Mouse (Mus musculus) hindbrain, embryonic 13.5 days (tissue): ENCODE measurements around the gene Gab2. TPM values are rescaled to one million over a fixed set of nuclear protein-coding genes. Genes with fewer than 3 reads are reported as not detected.

Experiments used
- ATAC-seq: fragments of 200-750 bp; cut with Nextera tagmentation; 2 replicates; pipeline ENCODE4 v1.8.0; 2017; ENCODE audit warnings: moderate TSS enrichment; ENCODE audit not compliant: low FRiP score
- H3K27ac ChIP-seq: fragments of 300-500 bp; sonication (generic); 2 replicates; pipeline ENCODE4 v1.5.1; 2015; ENCODE audit warnings: inconsistent platforms, mild to moderate bottlenecking, moderate library complexity
- H3K27me3 ChIP-seq: fragments of 300-500 bp; sonication (generic); 2 replicates; pipeline ENCODE4 v1.6.1; 2015; ENCODE audit warnings: mild to moderate bottlenecking, inconsistent platforms
- H3K36me3 ChIP-seq: fragments of 300-500 bp; sonication (generic); 2 replicates; pipeline ENCODE4 v1.6.1; 2015; ENCODE audit warnings: mild to moderate bottlenecking, inconsistent platforms
- H3K4me1 ChIP-seq: fragments of 300-500 bp; sonication (generic); replicated peaks from 2 replicates; pipeline ENCODE4 v1.6.1; 2015; ENCODE audit warnings: inconsistent platforms
- H3K4me2 ChIP-seq: fragments of 300-500 bp; sonication (generic); 2 replicates; pipeline ENCODE4 v1.6.1; 2015; ENCODE audit warnings: inconsistent platforms, mild to moderate bottlenecking, moderate library complexity
- H3K4me3 ChIP-seq: fragments of 300-500 bp; sonication (generic); 2 replicates; pipeline ENCODE4 v1.5.1; 2015; ENCODE audit warnings: mild to moderate bottlenecking, inconsistent platforms
- H3K9ac ChIP-seq: fragments of 300-500 bp; sonication (generic); 2 replicates; pipeline ENCODE4 v1.6.1; 2015; ENCODE audit warnings: mild to moderate bottlenecking, inconsistent platforms
- H3K9me3 ChIP-seq: fragments of 300-500 bp; sonication (generic); 2 replicates; pipeline ENCODE4 v1.6.1; 2016; ENCODE audit warnings: inconsistent platforms
- WGBS: fragments of 180-500 bp; shearing (Covaris S2); methylation state at CpG from one replicate; pipeline ENCODE4 v1.1.7; 2015; 5-methylcytosine and 5-hydroxymethylcytosine counted together
- polyA plus RNA-seq: library from polyadenylated mRNA; unstranded; fragments of >200 nt; fragmentation: Nextera tagmentation; extraction: Ambion mirVana; gene quantifications from 2 replicates; pipeline ENCODE4 v1.2.1, GENCODE M21; 2015

Gab2 gene
- polyA plus RNA-seq, 1 experiment from 2014 or later = 15.9 TPM

- H3K4me2 ChIP-seq = no peak overlapping the region
- ATAC-seq = no peak
- no peak overlapping the region for H3K9ac ChIP-seq
- 0 out of 2 replicates have a peak, but pooled peaks cover 4% of the 10 kb centered on the region for H3K4me1 ChIP-seq
- WGBS = 78% methylated on average over 5 of the region's 5 CpGs
- H3K27me3 ChIP-seq = no peaks in the 10 kb centered on the region
- H3K36me3 ChIP-seq = no peaks in the 10 kb centered on the region
- H3K27ac ChIP-seq = no peak overlapping the region
- no peak overlapping the region for H3K4me3 ChIP-seq
- no peaks in the 10 kb centered on the region for H3K9me3 ChIP-seq
Measured at GRCm38 (mm10) chr7:97356875-97357276, 275.5 kb downstream of the Gab2 start.

- ATAC-seq = no peak
- Histone ChIP-seq H3K27me3 (no peaks in the 10 kb centered on the region), H3K4me2 (no peak overlapping the region), H3K4me3 (no peak overlapping the region), H3K9me3 (no peaks in the 10 kb centered on the region), H3K36me3 (no peaks in the 10 kb centered on the region), H3K9ac (no peak overlapping the region), H3K27ac (no peak overlapping the region), H3K4me1 (0 out of 2 replicates have a peak, but pooled peaks cover 4% of the 10 kb centered on the region)
- WGBS = 74% methylated on average over 3 of the region's 3 CpGs
Measured at GRCm38 (mm10) chr7:97357840-97358239, 276.5 kb downstream of the Gab2 start.

- ATAC-seq = no peak
- WGBS = 89% methylated on average over 4 of the region's 4 CpGs
Measured at GRCm38 (mm10) chr7:97358347-97358746, 277.0 kb downstream of the Gab2 start.

More at GRCm38 (mm10) chr7:97358347-97358746, 277.0 kb downstream of the Gab2 start:
- Histone ChIP-seq H3K4me2 (no peak overlapping the region), H3K36me3 (no peaks in the 10 kb centered on the region), H3K27ac (no peak overlapping the region), H3K27me3 (no peaks in the 10 kb centered on the region), H3K9me3 (no peaks in the 10 kb centered on the region), H3K4me3 (no peak overlapping the region), H3K4me1 (0 out of 2 replicates have a peak, but pooled peaks cover 4% of the 10 kb centered on the region), H3K9ac (no peak overlapping the region)

Other genes starting within 250 kb of the Gab2 start
- 17.5 and 17.6 TPM in 2 replicates for gene Nars2, start 130.1 kb upstream of the Gab2 start, polyA plus RNA-seq